Mouse (Mus musculus) cerebellum, adult 2 months (tissue): ENCODE measurements around the gene Sntb2. TPM values are rescaled to one million over a fixed set of nuclear protein-coding genes. Genes with fewer than 3 reads are reported as not detected.
"Not testable (repeated sequence)": the region's sequence is repeated elsewhere in the genome, so short reads cannot be mapped to it uniquely, and the experiment has no call there.

ENCODE experiments used
- DNase-seq, 2 experiments: peaks; one replicate each; pipeline ENCODE4 v3.0.0; 2021
- H3K27ac ChIP-seq: fragments of 200-500 bp; 2 replicates; pipeline ENCODE4 v1.5.1; 2012; ENCODE audit warnings: low read length, control low read depth, inconsistent platforms; ENCODE audit not compliant: insufficient read depth
- H3K27me3 ChIP-seq: fragments of 200-500 bp; 2 replicates; pipeline ENCODE4 v1.6.1; 2012; ENCODE audit warnings: inconsistent platforms, mild to moderate bottlenecking, low read length, moderate library complexity; ENCODE audit not compliant: control insufficient read depth, insufficient read depth
- H3K4me1 ChIP-seq: fragments of 200-500 bp; 2 replicates; pipeline ENCODE4 v1.6.1; 2011; ENCODE audit warnings: low read length; ENCODE audit not compliant: control insufficient read depth, insufficient read depth
- H3K4me3 ChIP-seq: fragments of 200-500 bp; replicated peaks from 2 replicates; pipeline ENCODE3; 2011; ENCODE audit warnings: mild to moderate bottlenecking, low read depth, low read length, control low read depth; ENCODE audit not compliant: insufficient read depth
- CTCF ChIP-seq: fragments of 200-500 bp; IDR thresholded peaks from 2 replicates; pipeline ENCODE4 v1.5.1; 2011; ENCODE audit warnings: low read depth, mild to moderate bottlenecking, control low read depth, low read length, moderate library complexity, borderline replicate concordance; ENCODE audit not compliant: insufficient read depth
- POLR2A ChIP-seq: fragments of 200-500 bp; IDR thresholded peaks from 2 replicates; pipeline ENCODE4 v1.6.1; 2011; ENCODE audit warnings: low read length, control low read depth, borderline replicate concordance; ENCODE audit not compliant: insufficient read depth
- WGBS: fragments of 180-500 bp; shearing (Covaris S2); methylation state at CpG from one replicate; pipeline ENCODE4 v1.1.7; 2018; 5-methylcytosine and 5-hydroxymethylcytosine counted together
- polyA plus RNA-seq: library from polyadenylated mRNA; depleted of rRNA; stranded (reverse); fragments of >200 nt; gene quantifications from 2 replicates; pipeline ENCODE4 v1.2.3, GENCODE M21; 2012

Gene Sntb2
- polyA plus RNA-seq, 1 experiment: 5.8 TPM

DNA sequence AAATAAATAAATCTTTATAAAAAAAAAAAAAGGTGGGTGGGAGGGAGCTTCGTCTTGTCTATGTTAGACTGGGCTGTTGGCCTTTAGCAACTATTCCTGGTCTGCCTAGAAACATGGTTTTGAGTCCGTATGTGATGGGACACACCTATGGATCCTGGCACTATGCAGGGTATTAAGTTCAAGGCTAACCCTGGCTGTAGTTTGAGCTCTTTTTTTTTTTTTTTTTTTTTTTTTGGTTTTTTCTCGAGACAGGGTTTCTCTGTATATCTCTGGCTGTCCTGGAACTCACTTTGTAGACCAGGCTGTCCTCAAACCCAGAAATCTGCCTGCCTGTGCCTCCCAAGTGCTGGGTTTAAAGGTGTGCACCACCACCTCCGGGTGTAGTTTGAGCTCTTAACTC, 11.5 kb upstream of the Sntb2 start:
- 88% methylated on average over 4 of the region's 4 CpGs for WGBS
- DNase-seq: no peak
- Histone ChIP-seq H3K27ac (no peak overlapping the region), H3K27me3 (no peaks in the 10 kb centered on the region), H3K4me3 (no peak overlapping the region), H3K4me1 (no peaks in the 10 kb centered on the region)
- TF ChIP-seq POLR2A (no peak), CTCF (no peak)

DNA sequence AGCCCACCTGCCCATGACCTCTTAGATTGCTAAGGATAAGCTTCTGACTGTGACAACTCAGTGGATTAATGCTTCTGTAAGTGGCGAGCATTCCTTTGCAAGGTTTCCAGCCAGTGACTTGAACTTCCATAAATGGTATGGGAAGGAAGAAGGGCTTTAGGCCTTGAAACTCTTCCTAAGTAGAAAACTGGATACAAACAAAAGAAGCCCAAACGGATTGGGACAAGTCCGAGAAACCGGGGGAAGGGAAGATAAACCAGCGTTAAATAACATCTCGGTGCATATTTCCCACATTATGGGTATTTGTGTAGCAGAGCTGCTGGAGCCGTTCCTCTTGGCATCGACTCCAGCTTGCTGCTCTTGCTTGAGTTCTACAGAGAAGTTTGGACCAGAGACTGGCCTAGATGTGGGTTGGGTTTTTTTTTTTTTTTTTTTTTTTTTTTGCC, 10.6 kb upstream of the Sntb2 start:
- H3K4me3 ChIP-seq: no peak overlapping the region
- TF ChIP-seq CTCF: no peak
- no peak for TF ChIP-seq POLR2A
- no peaks in the 10 kb centered on the region for H3K4me1 ChIP-seq
- no peak overlapping the region for H3K27ac ChIP-seq
- 85% methylated on average over 8 of the region's 8 CpGs for WGBS
- no peaks in the 10 kb centered on the region for H3K27me3 ChIP-seq
- DNase-seq: no peak

DNA sequence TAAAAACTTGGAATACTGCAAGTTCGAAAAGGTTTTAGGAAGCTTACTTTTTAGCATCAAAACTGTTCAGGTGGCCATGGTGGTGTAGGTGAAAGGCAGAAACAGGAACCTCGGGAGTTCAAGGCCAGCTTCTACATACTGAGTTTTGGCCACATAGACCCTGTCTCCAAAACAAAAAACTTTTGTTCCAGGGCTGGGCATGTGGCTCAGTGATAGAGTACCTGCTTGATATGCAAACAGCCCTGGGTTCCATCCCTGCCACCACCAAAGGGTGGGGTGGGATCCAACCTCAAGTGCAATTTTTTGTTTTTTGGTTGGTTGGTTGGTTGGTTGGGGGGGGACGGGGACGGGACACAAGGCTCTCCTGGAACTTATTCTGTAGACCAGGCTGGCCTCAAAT, 10.1 kb upstream of the Sntb2 start:
- Histone ChIP-seq H3K4me3 (no peak overlapping the region), H3K27me3 (no peaks in the 10 kb centered on the region), H3K27ac (no peak overlapping the region), H3K4me1 (no peaks in the 10 kb centered on the region)
- WGBS: 89% methylated on average over 4 of the region's 4 CpGs
- TF ChIP-seq POLR2A (no peak), CTCF (no peak)
- DNase-seq: no peak

DNA sequence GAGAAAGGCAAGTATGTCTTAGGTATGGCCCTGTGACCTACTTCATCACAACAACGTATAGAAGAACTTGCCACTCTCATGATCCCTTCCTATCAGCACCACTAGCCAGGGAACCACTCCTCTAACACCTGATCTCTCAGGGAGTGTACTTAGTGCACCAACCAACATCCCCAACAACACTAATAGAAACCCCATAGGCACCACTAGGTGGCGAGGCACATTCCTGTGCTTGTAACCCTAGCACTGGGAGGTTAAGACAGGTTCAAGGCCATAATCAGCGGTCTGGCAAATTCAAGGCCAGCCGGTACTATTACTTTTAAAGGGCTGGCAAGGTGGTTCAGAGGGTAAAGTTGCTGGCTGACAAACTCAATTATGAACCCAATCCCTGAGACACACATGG, 8.3 kb upstream of the Sntb2 start:
- WGBS: 60% methylated on average over 4 of the region's 4 CpGs
- TF ChIP-seq CTCF: peak; percentile 54; the same call in 1 of the 2 replicates
- no peak for TF ChIP-seq POLR2A

DNA sequence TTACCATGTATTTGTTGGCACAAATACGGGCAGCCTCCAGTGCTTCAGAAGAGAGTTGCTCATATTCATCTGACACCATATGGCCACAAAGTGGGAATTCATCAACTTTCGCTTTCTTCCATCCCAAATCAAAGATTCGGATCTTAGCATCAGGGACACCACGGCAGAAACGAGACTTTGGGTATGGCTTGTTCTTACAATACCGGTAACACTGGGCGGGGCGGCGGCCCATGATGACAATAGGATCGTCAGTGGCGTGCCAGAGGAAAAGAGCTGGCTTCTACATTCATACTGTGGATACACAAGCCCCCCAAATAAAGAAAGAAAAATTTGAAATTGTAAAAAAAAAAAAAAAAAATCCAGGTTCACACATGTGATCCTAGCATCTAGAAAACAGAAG, 7.4 kb upstream of the Sntb2 start:
- 89% methylated on average over 11 of the region's 11 CpGs for WGBS
- H3K4me3 ChIP-seq, H3K27ac ChIP-seq, H3K27me3 ChIP-seq, H3K4me1 ChIP-seq, DNase-seq: not testable (repeated sequence)

More for the DNA sequence above, 8.3 kb upstream of the Sntb2 start:
- Histone ChIP-seq H3K4me1 (no peaks in the 10 kb centered on the region), H3K27ac (no peak overlapping the region), H3K27me3 (no peaks in the 10 kb centered on the region), H3K4me3 (no peak overlapping the region)
- peak in 1 of 2 experiments; percentile 26 for DNase-seq

DNA sequence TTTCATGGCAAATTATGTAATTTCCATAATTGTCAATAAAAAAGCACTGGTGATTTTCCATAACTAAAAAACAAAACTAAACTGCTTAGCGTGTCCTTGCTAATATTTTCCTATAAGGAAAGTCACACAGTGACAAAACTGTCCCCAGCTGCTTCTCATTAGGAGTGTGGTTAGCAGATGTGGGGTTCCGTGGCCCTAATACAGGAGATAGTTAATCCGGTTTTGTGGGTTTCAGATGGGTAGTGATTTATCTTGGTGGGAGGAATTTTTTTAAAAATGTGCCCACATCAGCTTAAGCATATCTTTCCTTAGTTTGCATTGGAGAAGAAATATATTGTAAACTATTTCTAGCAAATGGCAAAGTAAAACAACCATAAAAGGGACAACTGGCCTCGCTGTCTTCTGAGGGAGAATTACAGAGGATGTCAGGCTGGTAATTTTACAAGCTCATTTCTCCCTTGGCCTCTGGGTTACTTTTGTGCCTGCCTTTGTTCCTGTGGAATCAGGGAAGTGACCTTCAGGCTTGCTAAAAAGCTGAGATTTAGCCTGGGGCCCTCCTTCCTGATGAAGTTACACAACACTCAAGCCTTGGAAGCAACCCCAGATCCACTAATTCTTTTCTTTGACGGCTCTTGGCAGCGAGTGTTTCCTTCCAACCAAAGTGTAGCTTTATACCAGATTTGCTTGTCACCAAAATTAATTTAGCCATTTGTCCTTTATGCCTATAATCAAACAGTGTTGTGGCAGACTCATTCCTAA, 6.2 kb upstream of the Sntb2 start:
- 71% methylated on average over 6 of the region's 6 CpGs for WGBS
- H3K4me3 ChIP-seq: no peak overlapping the region
- peak in 1 of 2 experiments; percentile 30 for DNase-seq
- H3K27ac ChIP-seq: no peak overlapping the region
- no peaks in the 10 kb centered on the region for H3K27me3 ChIP-seq
- TF ChIP-seq POLR2A (no peak), CTCF (no peak)
- H3K4me1 ChIP-seq: no peaks in the 10 kb centered on the region

DNA sequence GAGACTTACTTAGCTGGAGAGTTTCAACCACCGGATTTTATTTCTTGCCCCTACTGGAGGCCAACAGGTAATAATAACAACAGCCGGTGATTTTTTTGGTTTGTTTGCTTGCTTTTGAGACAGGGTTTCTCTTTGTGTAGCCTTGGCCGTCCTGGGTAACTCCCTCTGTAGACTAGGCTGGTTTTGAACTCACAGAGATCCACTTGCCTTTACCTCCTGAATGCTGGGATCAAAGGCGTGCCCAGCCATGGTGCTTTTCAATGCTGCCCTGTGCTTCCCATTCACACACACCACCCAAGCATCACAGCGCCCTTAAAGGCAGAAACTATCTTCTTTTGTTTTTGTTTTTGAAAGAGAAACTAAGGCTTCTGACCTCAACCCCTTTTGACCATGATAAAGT, 5.6 kb upstream of the Sntb2 start:
- H3K27me3 ChIP-seq: no peaks in the 10 kb centered on the region
- WGBS: 86% methylated on average over 5 of the region's 5 CpGs
- no peak for DNase-seq
- TF ChIP-seq POLR2A: no peak
- no peak for TF ChIP-seq CTCF
- H3K27ac ChIP-seq: no peak overlapping the region
- no peaks in the 10 kb centered on the region for H3K4me1 ChIP-seq
- no peak overlapping the region for H3K4me3 ChIP-seq

DNA sequence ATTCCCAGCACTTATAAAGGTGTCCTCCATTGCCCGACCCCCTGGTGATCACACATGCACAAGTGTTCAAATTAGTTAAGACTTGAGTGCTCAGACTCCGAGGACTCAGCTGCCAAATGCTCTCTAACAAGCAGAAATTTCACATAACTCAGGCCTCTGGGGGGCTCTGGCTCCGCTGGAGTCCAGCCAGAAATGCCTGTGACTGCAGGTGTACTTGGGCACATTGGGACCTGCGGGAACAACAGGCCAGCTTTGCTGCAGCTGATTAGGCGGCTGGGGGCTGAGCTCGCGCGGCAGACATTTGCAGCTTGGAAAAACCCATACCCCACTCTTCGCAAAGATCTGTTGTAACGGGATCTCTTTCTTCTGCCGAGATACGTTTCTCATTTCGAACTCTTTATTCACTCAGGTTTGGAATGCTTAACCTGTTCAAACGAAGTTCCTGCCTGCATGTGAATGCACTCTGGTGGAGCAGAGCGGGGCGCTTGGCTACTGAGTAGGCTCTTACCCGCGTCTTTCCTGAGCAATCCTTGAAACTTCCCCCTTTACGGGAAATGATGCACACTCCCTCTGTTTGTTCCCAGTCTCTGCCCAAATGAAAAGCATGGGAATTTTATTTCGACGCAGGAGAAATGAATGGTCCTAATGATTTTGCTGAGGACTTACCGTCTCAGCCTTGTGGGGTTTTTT, 3.0 kb upstream of the Sntb2 start:
- TF ChIP-seq POLR2A (no peak), CTCF (no peak)
- peak; percentile 16 to 24 for DNase-seq
- no peak overlapping the region for H3K4me3 ChIP-seq
- H3K27me3 ChIP-seq: no peaks in the 10 kb centered on the region
- H3K4me1 ChIP-seq: peaks cover 4% of the 10 kb centered on the region; the same call in 1 of the 2 replicates
- WGBS: 22% methylated on average over 22 of the region's 22 CpGs
- H3K27ac ChIP-seq: no peak overlapping the region
